Mouse (Mus musculus) limb, embryonic 14.5 days (tissue): ENCODE measurements around the gene Cfap61. TPM values are rescaled to one million over a fixed set of nuclear protein-coding genes. Genes with fewer than 3 reads are reported as not detected.

ENCODE experiments used
- ATAC-seq: fragments of 200-750 bp; cut with Nextera tagmentation; 2 replicates; pipeline ENCODE4 v1.8.0; 2017; ENCODE audit warnings: low read depth, moderate number of reproducible peaks, moderate TSS enrichment; ENCODE audit not compliant: low FRiP score
- DNase-seq: peaks from one replicate; pipeline ENCODE4 v3.0.0-alpha.2; 2015; ENCODE audit warnings: low spot score
- H3K27ac ChIP-seq: fragments of 300-500 bp; sonication (generic); replicated peaks from 2 replicates; pipeline ENCODE4 v1.5.1; 2014; ENCODE audit warnings: low read depth, mild to moderate bottlenecking, low read length, moderate library complexity, mixed read lengths
- H3K27me3 ChIP-seq: fragments of 300-500 bp; sonication (generic); 2 replicates; pipeline ENCODE4 v1.6.1; 2014; ENCODE audit warnings: low read length, mixed read lengths; ENCODE audit not compliant: control insufficient read depth, insufficient read depth
- H3K36me3 ChIP-seq: fragments of 300-500 bp; sonication (generic); 2 replicates; pipeline ENCODE4 v1.6.1; 2014; ENCODE audit warnings: mild to moderate bottlenecking, low read length, moderate library complexity, mixed read lengths; ENCODE audit not compliant: control insufficient read depth, insufficient read depth
- H3K4me1 ChIP-seq: fragments of 300-500 bp; sonication (generic); 2 replicates; pipeline ENCODE4 v1.6.1; 2014; ENCODE audit warnings: antibody characterized with exemption, low read length, mixed read lengths; ENCODE audit not compliant: control insufficient read depth, insufficient read depth
- H3K4me2 ChIP-seq: fragments of 300-500 bp; sonication (generic); replicated peaks from 2 replicates; pipeline ENCODE4 v1.6.1; 2014; ENCODE audit warnings: low read depth, mild to moderate bottlenecking, low read length, moderate library complexity; ENCODE audit not compliant: severe bottlenecking
- H3K4me3 ChIP-seq: fragments of 300-500 bp; sonication (generic); replicated peaks from 2 replicates; pipeline ENCODE4 v1.5.1; 2014; ENCODE audit warnings: low read length
- H3K9ac ChIP-seq: fragments of 300-500 bp; sonication (generic); 2 replicates; pipeline ENCODE4 v1.6.1; 2014; ENCODE audit warnings: mild to moderate bottlenecking, low read depth, low read length, moderate library complexity; ENCODE audit not compliant: severe bottlenecking
- H3K9me3 ChIP-seq: fragments of 300-500 bp; sonication (generic); 2 replicates; pipeline ENCODE4 v1.6.1; 2016; ENCODE audit warnings: low read length; ENCODE audit not compliant: control insufficient read depth
- POLR2A ChIP-seq: fragments of 200-500 bp; IDR thresholded peaks from 2 replicates; pipeline ENCODE4 v1.8.0; 2012; ENCODE audit warnings: inconsistent platforms, mild to moderate bottlenecking, moderate library complexity, borderline replicate concordance; ENCODE audit not compliant: insufficient read depth, insufficient read length; ENCODE audit errors: extremely low read depth
- WGBS: fragments of 180-500 bp; shearing (Covaris S2); extraction: QIAGEN DNeasy Blood & Tissue Kit; methylation state at CpG from one replicate; pipeline ENCODE4 v1.1.7; 2014; 5-methylcytosine and 5-hydroxymethylcytosine counted together
- polyA plus RNA-seq, 2 experiments: library from polyadenylated mRNA; depleted of rRNA in 1 of 2; stranded (reverse) in 1 of 2; unstranded in 1 of 2; fragments of >200 nt; fragmentation: Nextera tagmentation in 1 of 2; extraction: Ambion mirVana in 1 of 2; gene quantifications; 2 replicates each; pipeline versions ENCODE4 v1.2.1 to v1.2.3; 2012 to 2014

The Cfap61 gene
- polyA plus RNA-seq, 2 experiments: 0.15 TPM; not detected in 1

DNA sequence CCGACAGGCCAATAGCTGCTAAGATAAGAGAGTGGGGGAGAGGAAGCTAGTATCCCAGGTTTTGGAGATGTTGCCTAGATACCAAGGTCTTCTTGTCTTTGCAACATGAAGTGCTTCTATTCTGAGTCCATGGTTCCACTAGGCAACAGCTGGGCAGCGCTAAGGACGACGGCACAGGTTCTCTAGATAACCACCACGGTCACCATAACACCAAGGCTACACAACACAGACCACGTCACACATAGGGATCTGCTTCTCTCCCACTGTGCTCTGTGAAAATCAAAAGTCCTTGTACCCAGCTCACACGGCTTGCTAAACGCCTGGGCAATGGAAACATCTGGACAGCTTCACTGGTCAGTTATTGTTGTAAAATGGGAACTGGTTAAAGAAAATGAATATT is 2.4 kb downstream of the Cfap61 start:
- H3K36me3 ChIP-seq: peaks cover 7% of the 10 kb centered on the region
- no peak for ATAC-seq
- no peak for TF ChIP-seq POLR2A
- no peak overlapping the region for H3K4me3 ChIP-seq
- H3K9me3 ChIP-seq: no peaks in the 10 kb centered on the region
- DNase-seq: no peak
- H3K9ac ChIP-seq: no peak overlapping the region
- no peak overlapping the region for H3K27ac ChIP-seq
- H3K27me3 ChIP-seq: no peaks in the 10 kb centered on the region
- H3K4me1 ChIP-seq: peaks cover 5% of the 10 kb centered on the region; the same call in 1 of the 2 replicates
- 84% methylated on average over 8 of the region's 8 CpGs for WGBS
- H3K4me2 ChIP-seq: no peak overlapping the region

DNA sequence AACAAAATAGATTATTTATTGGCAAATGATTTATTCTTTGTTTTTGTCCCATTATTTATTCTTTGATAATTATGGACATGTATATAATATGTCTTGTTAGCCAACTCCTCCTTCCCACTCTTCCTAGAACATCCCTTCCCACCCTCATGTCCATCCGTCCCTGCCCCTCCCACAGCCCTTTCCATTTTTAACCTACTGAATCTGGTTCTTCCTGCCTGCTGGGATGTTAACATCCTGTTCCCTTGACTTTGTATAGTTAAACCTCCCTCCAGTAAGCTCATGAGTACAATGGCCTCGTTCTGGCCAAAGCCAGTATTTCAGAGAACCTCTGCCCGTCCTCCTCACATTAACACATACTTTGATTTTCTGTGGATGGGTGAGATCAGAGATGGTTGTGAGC is 6.8 kb downstream of the Cfap61 start:
- no peaks in the 10 kb centered on the region for H3K27me3 ChIP-seq
- DNase-seq (no peak), ATAC-seq (no peak)
- H3K27ac ChIP-seq: no peak overlapping the region
- 67% methylated on average over 3 of the region's 3 CpGs for WGBS
- H3K4me2 ChIP-seq: no peak overlapping the region
- no peaks in the 10 kb centered on the region for H3K36me3 ChIP-seq
- no peaks in the 10 kb centered on the region for H3K9me3 ChIP-seq
- H3K9ac ChIP-seq: no peak overlapping the region
- no peak for TF ChIP-seq POLR2A
- peaks cover 3% of the 10 kb centered on the region; the same call in 1 of the 2 replicates for H3K4me1 ChIP-seq
- H3K4me3 ChIP-seq: no peak overlapping the region

DNA sequence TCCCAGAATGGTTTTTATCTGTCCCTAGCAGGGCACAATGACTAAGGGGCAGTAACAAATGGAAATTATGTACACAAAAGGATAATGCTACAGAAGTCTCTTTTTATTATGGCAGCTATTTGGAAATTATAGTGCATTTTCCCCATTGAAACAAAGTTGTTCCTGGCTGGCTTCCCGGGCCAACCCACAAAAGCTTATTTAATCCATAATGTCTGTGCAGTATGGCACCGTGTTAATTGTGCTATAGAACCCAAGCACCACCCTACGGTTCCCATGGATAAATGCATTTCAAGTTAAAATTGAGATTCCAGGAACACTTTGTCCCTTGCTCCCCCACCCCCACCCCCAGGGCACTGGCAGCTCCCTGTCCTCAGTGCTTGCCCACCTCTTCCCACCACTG is 9.7 kb downstream of the Cfap61 start:
- DNase-seq (peak; percentile 12), ATAC-seq (no peak)
- no peak for TF ChIP-seq POLR2A
- H3K36me3 ChIP-seq: no peaks in the 10 kb centered on the region
- no peak overlapping the region for H3K27ac ChIP-seq
- peaks cover 3% of the 10 kb centered on the region; the same call in 1 of the 2 replicates for H3K4me1 ChIP-seq
- H3K4me2 ChIP-seq: no peak overlapping the region
- no peak overlapping the region for H3K9ac ChIP-seq
- WGBS: 67% methylated on average over 3 of the region's 3 CpGs
- H3K4me3 ChIP-seq: no peak overlapping the region
- no peaks in the 10 kb centered on the region for H3K9me3 ChIP-seq
- H3K27me3 ChIP-seq: no peaks in the 10 kb centered on the region

- H3K27me3 ChIP-seq: no peaks in the 10 kb centered on the region
- no peak overlapping the region for H3K27ac ChIP-seq
- H3K36me3 ChIP-seq: no peaks in the 10 kb centered on the region
- ATAC-seq (no peak), DNase-seq (no peak)
- no peaks in the 10 kb centered on the region for H3K9me3 ChIP-seq
- H3K4me3 ChIP-seq: no peak overlapping the region
- H3K9ac ChIP-seq: no peak overlapping the region
- no peak for TF ChIP-seq POLR2A
- 75% methylated on average over 7 of the region's 7 CpGs for WGBS
- no peak overlapping the region for H3K4me2 ChIP-seq
- H3K4me1 ChIP-seq: peaks cover under 1% of the 10 kb centered on the region; the same call in 1 of the 2 replicates
Measured at GRCm38 (mm10) chr2:145948402-145948954, 13.9 kb downstream of the Cfap61 start.

GRCm38 (mm10) chr2:145949475-145950068 is 15.0 kb downstream of the Cfap61 start:
- H3K9ac ChIP-seq: no peak overlapping the region
- WGBS: 50% methylated on average over 11 of the region's 11 CpGs

More at GRCm38 (mm10) chr2:145949475-145950068, 15.0 kb downstream of the Cfap61 start:
- H3K4me2 ChIP-seq: no peak overlapping the region
- no peaks in the 10 kb centered on the region for H3K4me1 ChIP-seq
- DNase-seq (no peak), ATAC-seq (no peak)
- no peak for TF ChIP-seq POLR2A
- no peaks in the 10 kb centered on the region for H3K9me3 ChIP-seq
- no peak overlapping the region for H3K27ac ChIP-seq
- no peaks in the 10 kb centered on the region for H3K27me3 ChIP-seq
- no peak overlapping the region for H3K4me3 ChIP-seq
- no peaks in the 10 kb centered on the region for H3K36me3 ChIP-seq
